Mouse (Mus musculus): ENCODE results near the gene Frzb. TPM values are rescaled to one million over a fixed set of nuclear protein-coding genes. Genes with fewer than 3 reads are reported as not detected.

The Frzb gene
- total and polyA plus RNA-seq, 3 experiments = not detected

DNA sequence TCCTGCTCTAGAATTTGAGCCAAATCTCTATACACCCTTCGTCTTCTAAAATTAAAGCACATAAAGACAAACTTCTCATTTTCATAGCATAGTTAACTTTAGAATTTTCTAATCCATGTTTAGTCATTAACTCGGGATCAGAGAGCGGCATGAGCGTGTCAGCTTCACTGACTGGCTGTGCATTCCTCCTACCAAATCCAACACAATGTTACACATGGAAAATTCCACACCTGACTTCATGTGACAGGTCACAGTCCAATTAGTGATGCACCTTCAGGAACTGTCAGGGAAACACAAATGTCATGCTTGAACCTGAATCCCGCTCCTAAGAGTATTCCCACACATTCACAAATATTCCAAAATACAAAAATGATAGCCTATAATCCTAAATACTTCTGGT, 24.3 kb downstream of the Frzb start:
- Histone ChIP-seq H3K27ac (ENCODE audit: control insufficient read depth, low read depth, low read length) (no peak overlapping the region), H3K27me3 (ENCODE audit: control insufficient read depth in 1 of 2, insufficient read depth in 2 of 2, low read length in 2 of 2) (no peaks in the 10 kb centered on the region), H3K4me1 (ENCODE audit: control insufficient read depth in 1 of 2, insufficient read depth in 2 of 2, low read length in 2 of 2) (no peaks in the 10 kb centered on the region; a peak in 1 of 4 replicates), H3K79me2 (ENCODE audit: control insufficient read depth, insufficient read depth, low read length, poor library complexity) (no peaks in the 10 kb centered on the region), H3K9ac (ENCODE audit: control insufficient read depth, low read depth, low read length, poor library complexity, severe bottlenecking) (no peak overlapping the region), H3K36me3 (ENCODE audit: control insufficient read depth in 1 of 2, insufficient read depth in 2 of 2, low read length in 2 of 2) (no peaks in the 10 kb centered on the region), H3K9me3 (replicated peaks; ENCODE audit: insufficient read depth, low read length) (no peaks in the 10 kb centered on the region), H3K4me3 (ENCODE audit: control insufficient read depth in 1 of 2, insufficient read depth in 1 of 2, low read depth in 2 of 2, low read length in 2 of 2) (no peak overlapping the region)
- DNase-seq (ENCODE audit: low read depth, low spot score) = no peak
- TF ChIP-seq MEF2A (IDR thresholded peaks at IDR 0.05; ENCODE audit: extremely low read depth, insufficient replicate concordance, low read depth, low read length, poor library complexity, severe bottlenecking) (no peak), CTCF (IDR thresholded peaks at IDR 0.05 in 2 of 3, conservative IDR thresholded peaks at IDR 0.05 in 1 of 3; ENCODE audit: control insufficient read depth in 1 of 3, insufficient read depth in 1 of 3, low read depth in 2 of 3, low read length in 3 of 3, poor library complexity in 1 of 3, severe bottlenecking in 1 of 3) (no peak), KAT2A (conservative IDR thresholded peaks at IDR 0.05; ENCODE audit: low read depth, low read length) (no peak), MAX (IDR thresholded peaks at IDR 0.05; ENCODE audit: low read length) (no peak)

DNA sequence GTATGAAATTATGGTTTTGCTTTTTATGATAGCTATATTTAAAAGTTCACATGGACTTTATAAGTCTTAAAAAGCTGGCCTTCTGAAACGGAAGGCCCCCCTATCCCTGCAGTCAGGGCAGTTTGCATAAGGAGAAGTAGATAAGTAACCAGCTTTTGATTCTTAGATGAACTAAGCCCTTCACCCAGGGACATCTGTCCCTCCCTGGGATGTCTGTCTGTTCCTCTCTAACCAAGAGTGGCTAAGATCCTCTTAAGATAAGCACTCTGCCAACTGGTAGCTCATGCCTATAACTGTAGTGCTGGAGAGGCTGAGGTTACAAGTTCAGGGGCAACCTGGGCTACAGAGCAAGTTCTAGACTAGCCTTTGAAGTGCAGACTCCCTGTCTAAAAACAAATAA, 25.4 kb downstream of the Frzb start:
- Histone ChIP-seq H3K4me3 (ENCODE audit: control insufficient read depth in 1 of 2, insufficient read depth in 1 of 2, low read depth in 2 of 2, low read length in 2 of 2) (no peak overlapping the region), H3K79me2 (ENCODE audit: control insufficient read depth, insufficient read depth, low read length, poor library complexity) (no peaks in the 10 kb centered on the region), H3K9ac (ENCODE audit: control insufficient read depth, low read depth, low read length, poor library complexity, severe bottlenecking) (no peak overlapping the region), H3K27me3 (ENCODE audit: control insufficient read depth in 1 of 2, insufficient read depth in 2 of 2, low read length in 2 of 2) (no peaks in the 10 kb centered on the region), H3K27ac (ENCODE audit: control insufficient read depth, low read depth, low read length) (no peak overlapping the region), H3K36me3 (ENCODE audit: control insufficient read depth in 1 of 2, insufficient read depth in 2 of 2, low read length in 2 of 2) (no peaks in the 10 kb centered on the region), H3K9me3 (replicated peaks; ENCODE audit: insufficient read depth, low read length) (no peaks in the 10 kb centered on the region), H3K4me1 (ENCODE audit: control insufficient read depth in 1 of 2, insufficient read depth in 2 of 2, low read length in 2 of 2) (no peaks in the 10 kb centered on the region; a peak in 1 of 4 replicates)
- TF ChIP-seq MYC (IDR thresholded peaks at IDR 0.05; ENCODE audit: low read depth, low read length) (no peak), MXI1 (IDR thresholded peaks at IDR 0.05; ENCODE audit: low read depth, low read length) (no peak), GABPA (IDR thresholded peaks at IDR 0.05; ENCODE audit: low read depth, low read length) (no peak), E2F4 (IDR thresholded peaks at IDR 0.05; ENCODE audit: borderline replicate concordance, low read depth, low read length) (no peak), MAFK (IDR thresholded peaks at IDR 0.05; ENCODE audit: borderline replicate concordance, low read depth, low read length) (no peak), HCFC1 (IDR thresholded peaks at IDR 0.05; ENCODE audit: low read depth, low read length) (no peak), UBTF (IDR thresholded peaks at IDR 0.05; ENCODE audit: borderline replicate concordance, insufficient read depth, low read depth, low read length) (no peak), NRF1 (IDR thresholded peaks at IDR 0.05; ENCODE audit: insufficient read depth, low read depth, low read length, poor library complexity, severe bottlenecking) (no peak), CHD1 (IDR thresholded peaks at IDR 0.05; ENCODE audit: low read depth, low read length) (no peak), RCOR1 (IDR thresholded peaks at IDR 0.05; ENCODE audit: low read depth, low read length) (no peak), SIN3A (IDR thresholded peaks at IDR 0.05; ENCODE audit: low read length) (no peak), TBP (IDR thresholded peaks at IDR 0.05; ENCODE audit: low read depth, low read length) (no peak), TCF12 (IDR thresholded peaks at IDR 0.05; ENCODE audit: low read depth, low read length) (no peak), KAT2A (conservative IDR thresholded peaks at IDR 0.05; ENCODE audit: low read depth, low read length) (no peak), NELFE (IDR thresholded peaks at IDR 0.05; ENCODE audit: low read depth, low read length) (no peak), USF1 (IDR thresholded peaks at IDR 0.05; ENCODE audit: low read depth, low read length) (no peak)
- DNase-seq (ENCODE audit: low read depth, low spot score) = peak; percentile 8

All from MEL (cell line).